In the genomic region with DNA sequence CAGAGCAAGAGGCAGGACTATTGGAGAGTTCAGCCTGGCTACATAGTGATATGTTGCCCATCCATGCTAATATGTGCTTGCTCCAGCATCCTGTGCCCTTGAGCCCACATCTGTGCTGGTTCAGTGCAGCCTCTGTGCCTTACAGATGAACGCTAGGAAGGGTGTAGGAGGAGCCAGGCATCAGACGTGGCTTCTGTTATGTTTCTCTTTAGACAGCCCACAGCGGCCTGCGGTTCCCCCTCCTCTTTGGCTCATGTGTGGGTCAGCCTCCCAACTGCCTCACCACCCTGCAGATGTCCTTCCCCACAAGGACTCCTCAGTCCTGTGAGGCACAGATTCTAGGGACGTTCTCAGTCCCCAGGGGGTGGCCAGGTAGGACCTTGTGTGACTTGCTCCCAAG, we compare ENCODE assay signal across 26 mouse cellular contexts. TPM values are rescaled to one million over a fixed set of nuclear protein-coding genes. Genes with fewer than 3 reads are reported as not detected.
DNase-seq lines count a peak whose midpoint lies in the region; ATAC-seq and TF ChIP-seq lines count a peak whose summit lies in the region.
"Had no signal": no experiment of that assay in that cellular context is flagged by ENCODE, and none has a peak within 500 bp of the region (broad histone marks: within the 10 kb centered on the region; RNA-seq: fewer than 3 reads in every experiment).

No protein-coding gene starts in this region.

- H3K27me3 ChIP-seq in intestine, embryonic 15.5 days (replicated peaks) = no peaks in the 10 kb centered on the region
- no peaks in the 10 kb centered on the region for H3K27me3 ChIP-seq in intestine, postnatal 0 days (replicated peaks; ENCODE audit: control insufficient read depth, insufficient read depth, low read length)
- no peaks in the 10 kb centered on the region for H3K27me3 ChIP-seq in midbrain, embryonic 10.5 days (ENCODE audit: low read depth, poor library complexity, severe bottlenecking)
- H3K27me3 ChIP-seq in midbrain, embryonic 13.5 days = 0 out of 2 replicates have a peak, but pooled peaks cover 3% of the 10 kb centered on the region
- H3K27me3 ChIP-seq in stomach, embryonic 16.5 days (ENCODE audit: control insufficient read depth, insufficient read depth, low read length) = no peaks in the 10 kb centered on the region
- H3K27me3 ChIP-seq: embryonic facial prominence, embryonic 15.5 days had no signal

- H3K4me2 ChIP-seq in intestine, embryonic 15.5 days (replicated peaks) = no peak overlapping the region
- H3K4me2 ChIP-seq in intestine, postnatal 0 days (replicated peaks; ENCODE audit: low read depth) = no peak overlapping the region
- H3K4me2 ChIP-seq in midbrain, embryonic 13.5 days (replicated peaks) = no peak overlapping the region
- H3K4me2 ChIP-seq in stomach, embryonic 16.5 days (ENCODE audit: low read depth, low read length) = no peak overlapping the region
- H3K4me2 ChIP-seq: embryonic facial prominence, embryonic 15.5 days; heart, embryonic 13.5 days; hindbrain, embryonic 12.5 days had no signal

- peaks cover 46% of the 10 kb centered on the region for H3K4me1 ChIP-seq in intestine, embryonic 15.5 days (replicated peaks)
- 0 out of 2 replicates have a peak, but pooled peaks cover 5% of the 10 kb centered on the region for H3K4me1 ChIP-seq in intestine, postnatal 0 days (replicated peaks; ENCODE audit: control insufficient read depth, insufficient read depth, low read length)
- H3K4me1 ChIP-seq in midbrain, embryonic 10.5 days = peaks cover 52% of the 10 kb centered on the region
- H3K4me1 ChIP-seq in midbrain, embryonic 13.5 days (replicated peaks) = peaks cover 14% of the 10 kb centered on the region
- H3K4me1 ChIP-seq in stomach, embryonic 16.5 days (ENCODE audit: control insufficient read depth, insufficient read depth, low read length) = peaks cover 41% of the 10 kb centered on the region

- no peak for ATAC-seq in intestine, embryonic 15.5 days
- ATAC-seq in intestine, postnatal 0 days = no peak
- no peak for ATAC-seq in midbrain, embryonic 13.5 days
- ATAC-seq in megakaryocyte, adult 5-6 weeks (ENCODE audit: poor library complexity, severe bottlenecking) = peak; percentile 38; the same call in 1 of the 2 replicates
- ATAC-seq in stomach, embryonic 16.5 days (ENCODE audit: insufficient read depth, low FRiP score) = peak; percentile 26
- ATAC-seq in cerebellum, adult (ENCODE audit: insufficient number of reproducible peaks, low FRiP score, low TSS enrichment) = no peak
- ATAC-seq: activated CD4-positive, CD25-positive, alpha-beta regulatory T cell, adult 4 months; forebrain, embryonic 14.5 days; hindbrain, embryonic 16.5 days had no signal

- peak overlapping the region; percentile 8; the same call in 1 of the 2 replicates for H3K27ac ChIP-seq in intestine, embryonic 15.5 days
- no peak overlapping the region for H3K27ac ChIP-seq in intestine, postnatal 0 days (ENCODE audit: low read depth, low read length)
- 0 out of 2 replicates have a peak overlapping the region, but pooled peaks have one; percentile 33 for H3K27ac ChIP-seq in midbrain, embryonic 10.5 days (replicated peaks)
- no peak overlapping the region for H3K27ac ChIP-seq in midbrain, embryonic 13.5 days
- H3K27ac ChIP-seq in stomach, embryonic 16.5 days (ENCODE audit: low read length) = no peak overlapping the region
- H3K27ac ChIP-seq: embryonic facial prominence, embryonic 15.5 days; forebrain, embryonic 10.5 days; gastrocnemius, adult 2 months; heart, embryonic 13.5 days; hindbrain, embryonic 12.5 days had no signal

- no peak for DNase-seq in midbrain, embryonic 10.5 days (ENCODE audit: low spot score)
- no peak for DNase-seq in thymus, postnatal 36 days
- DNase-seq: adrenal gland, postnatal 25 days; cerebellum, adult 11 months; cerebellum, adult 8-10 months; cerebellum, postnatal 25 days; embryo, embryonic 11 days; gastrocnemius, adult 2 months; gastrocnemius, postnatal 25 days; heart, adult 11 months; heart, postnatal 36 days had no signal

- no peak for TF ChIP-seq CTCF in intestine, postnatal 0 days (IDR thresholded peaks at IDR 0.05; ENCODE audit: low read depth)

- H3K9me3 ChIP-seq in intestine, embryonic 15.5 days = no peaks in the 10 kb centered on the region
- no peaks in the 10 kb centered on the region for H3K9me3 ChIP-seq in intestine, postnatal 0 days (ENCODE audit: control insufficient read depth)
- H3K9me3 ChIP-seq in midbrain, embryonic 10.5 days (replicated peaks) = no peaks in the 10 kb centered on the region
- H3K9me3 ChIP-seq in midbrain, embryonic 13.5 days = no peaks in the 10 kb centered on the region
- H3K9me3 ChIP-seq in stomach, embryonic 16.5 days (replicated peaks; ENCODE audit: control insufficient read depth, low read length) = no peaks in the 10 kb centered on the region
- H3K9me3 ChIP-seq: embryonic facial prominence, embryonic 15.5 days; forebrain, embryonic 10.5 days; heart, embryonic 13.5 days; hindbrain, embryonic 12.5 days had no signal

- H3K36me3 ChIP-seq in intestine, embryonic 15.5 days = no peaks in the 10 kb centered on the region
- H3K36me3 ChIP-seq in intestine, postnatal 0 days (ENCODE audit: control insufficient read depth, insufficient read depth) = no peaks in the 10 kb centered on the region
- H3K36me3 ChIP-seq in midbrain, embryonic 10.5 days = no peaks in the 10 kb centered on the region
- no peaks in the 10 kb centered on the region for H3K36me3 ChIP-seq in midbrain, embryonic 13.5 days
- H3K36me3 ChIP-seq in stomach, embryonic 16.5 days (ENCODE audit: control insufficient read depth, insufficient read depth, low read length) = no peaks in the 10 kb centered on the region
- H3K36me3 ChIP-seq: embryonic facial prominence, embryonic 15.5 days; forebrain, embryonic 10.5 days; heart, embryonic 13.5 days; hindbrain, embryonic 12.5 days had no signal

- H3K9ac ChIP-seq in intestine, embryonic 15.5 days = no peak overlapping the region
- no peak overlapping the region for H3K9ac ChIP-seq in intestine, postnatal 0 days (ENCODE audit: low read depth, low read length)
- no peak overlapping the region for H3K9ac ChIP-seq in midbrain, embryonic 13.5 days (replicated peaks)
- H3K9ac ChIP-seq in stomach, embryonic 16.5 days (ENCODE audit: low read length) = 0 out of 2 replicates have a peak overlapping the region, but pooled peaks have one; percentile 22
- H3K9ac ChIP-seq: embryonic facial prominence, embryonic 15.5 days; heart, embryonic 13.5 days; hindbrain, embryonic 12.5 days had no signal

- WGBS in intestine, embryonic 15.5 days = 15% methylated on average over 5 of the region's 5 CpGs
- 26% methylated on average over 5 of the region's 5 CpGs for WGBS in intestine, postnatal 0 days
- 50% methylated on average over 5 of the region's 5 CpGs for WGBS in midbrain, embryonic 10.5 days
- WGBS in midbrain, embryonic 13.5 days = 38% methylated on average over 5 of the region's 5 CpGs
- 5% methylated on average over 5 of the region's 5 CpGs for WGBS in stomach, embryonic 16.5 days

- H3K4me3 ChIP-seq in intestine, embryonic 15.5 days (replicated peaks) = no peak overlapping the region
- H3K4me3 ChIP-seq in intestine, postnatal 0 days (ENCODE audit: low read depth, low read length) = no peak overlapping the region
- no peak overlapping the region for H3K4me3 ChIP-seq in midbrain, embryonic 10.5 days
- no peak overlapping the region for H3K4me3 ChIP-seq in midbrain, embryonic 13.5 days (replicated peaks)
- H3K4me3 ChIP-seq in stomach, embryonic 16.5 days (replicated peaks; ENCODE audit: low read length) = no peak overlapping the region
- H3K4me3 ChIP-seq: embryonic facial prominence, embryonic 15.5 days; erythroblast, embryonic 14.5 days; forebrain, embryonic 10.5 days; gastrocnemius, adult 2 months; heart, embryonic 13.5 days; hindbrain, embryonic 12.5 days had no signal

RNA-seq across cellular contexts. Expression of a gene that starts 32.1 kb away (rescaled TPM):
- 152 and 158 TPM in 2 replicates for polyA plus RNA-seq in intestine, embryonic 15.5 days (2015; fragmentation: Nextera tagmentation; extraction: Ambion mirVana)
- polyA plus RNA-seq in intestine, postnatal 0 days (2015; fragmentation: Nextera tagmentation; extraction: Ambion mirVana) = 82.1 and 88.1 TPM in 2 replicates
- polyA plus RNA-seq in midbrain, embryonic 10.5 days (2016; fragmentation: Nextera tagmentation; extraction: Ambion mirVana) = 8.2 and 8.7 TPM in 2 replicates
- 3.3 and 4.0 TPM in 2 replicates for polyA plus RNA-seq in midbrain, embryonic 13.5 days (2015; fragmentation: Nextera tagmentation; extraction: Ambion mirVana)
- total RNA-seq in megakaryocyte, adult 5-6 weeks (2015) = 6.2 and 8.0 TPM in 2 replicates
- total RNA-seq in megakaryocyte, adult 5-6 weeks (2017) = 5.2 and 7.0 TPM in 2 replicates
- polyA plus RNA-seq in stomach, embryonic 16.5 days (2015; fragmentation: Nextera tagmentation; extraction: Ambion mirVana) = 215 and 267 TPM in 2 replicates
- total RNA-seq: heart, postnatal 36 days; MEL had no signal
- polyA plus RNA-seq: erythroblast, embryonic 14.5 days had no signal

RNA-seq across cellular contexts. Expression of a gene that starts 47.6 kb away (rescaled TPM):
- polyA plus RNA-seq in intestine, embryonic 15.5 days (2015; fragmentation: Nextera tagmentation; extraction: Ambion mirVana) = 8.3 and 9.1 TPM in 2 replicates
- polyA plus RNA-seq in intestine, postnatal 0 days (2015; fragmentation: Nextera tagmentation; extraction: Ambion mirVana) = 1.7 and 1.9 TPM in 2 replicates
- 13.8 and 14.2 TPM in 2 replicates for polyA plus RNA-seq in midbrain, embryonic 10.5 days (2016; fragmentation: Nextera tagmentation; extraction: Ambion mirVana)
- polyA plus RNA-seq in midbrain, embryonic 13.5 days (2015; fragmentation: Nextera tagmentation; extraction: Ambion mirVana) = 7.5 and 7.7 TPM in 2 replicates
- total RNA-seq in megakaryocyte, adult 5-6 weeks (2015) = 2.5 and 3.5 TPM in 2 replicates
- 3.6 and 6.1 TPM in 2 replicates for total RNA-seq in megakaryocyte, adult 5-6 weeks (2017)
- polyA plus RNA-seq in stomach, embryonic 16.5 days (2015; fragmentation: Nextera tagmentation; extraction: Ambion mirVana) = 8.6 and 9.4 TPM in 2 replicates

Comparison
In these comparisons a context has a peak if more than half of its experiments do, and no peak if none do; other contexts are left out.
1. H3K27ac ChIP-seq: peak in intestine, embryonic 15.5 days (single experiment) and midbrain, embryonic 10.5 days (single experiment); none in intestine, postnatal 0 days (single experiment), midbrain, embryonic 13.5 days (single experiment) and stomach, embryonic 16.5 days (single experiment).
2. ATAC-seq: peak in megakaryocyte, adult 5-6 weeks (single experiment) and stomach, embryonic 16.5 days (single experiment); none in intestine, embryonic 15.5 days (single experiment), intestine, postnatal 0 days (single experiment), midbrain, embryonic 13.5 days (single experiment) and cerebellum, adult (single experiment).